Mouse (Mus musculus) retina, postnatal 7 days (tissue): Measurements from ENCODE around the gene Capns2.
"Not testable (repeated sequence)": the region's sequence is repeated elsewhere in the genome, so short reads cannot be mapped to it uniquely, and the experiment has no call there.

Experiments used
- DNase-seq: peaks from one replicate; pipeline ENCODE4 v3.0.0-alpha.2; 2012; ENCODE audit warnings: low read depth, low spot score

The Capns2 gene

GRCm38 (mm10) chr8:92901107-92901506, at the start of gene Capns2:
Gene Capns2 (plus strand): TSS chr8:92901407.
- DNase-seq, result no peak

DNA sequence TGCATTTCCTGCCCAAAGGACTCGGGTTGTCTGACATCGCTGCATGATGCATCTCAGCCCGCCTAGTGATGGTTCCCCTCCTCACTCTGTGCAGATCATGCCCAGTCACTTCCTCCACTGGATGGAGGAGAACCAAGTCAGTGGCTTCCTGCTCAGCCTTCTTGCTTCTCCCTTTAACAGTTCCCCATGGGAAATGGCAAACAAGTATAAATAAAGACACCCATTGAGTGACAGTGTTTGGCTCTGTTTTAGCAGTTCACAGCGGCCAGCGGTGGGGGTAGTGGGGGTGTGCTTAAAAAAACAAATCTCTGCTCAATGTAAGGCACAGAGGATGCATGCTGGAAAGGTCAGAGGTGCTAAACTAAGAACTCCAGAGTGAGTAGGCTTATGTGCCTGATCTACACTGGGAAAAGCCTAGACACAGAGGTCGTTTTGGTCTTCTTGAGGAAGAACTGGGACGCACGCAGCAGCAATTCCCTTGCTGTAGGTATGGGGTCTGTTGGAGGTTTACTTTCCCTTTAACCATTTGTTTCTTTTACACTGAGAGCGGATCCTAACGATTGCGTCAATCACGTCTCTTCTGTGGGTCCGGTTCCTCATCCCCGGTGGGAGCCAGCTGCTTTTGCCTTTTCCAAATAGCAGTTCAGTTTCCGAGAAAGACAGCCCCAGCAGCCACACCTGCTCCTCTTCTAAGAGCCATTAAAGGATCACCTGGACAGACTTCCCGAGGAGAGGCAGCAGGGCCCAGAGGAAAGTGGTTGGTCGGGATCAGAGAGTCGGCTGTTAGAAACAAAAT, 47.8 kb upstream of the Capns2 start:
- no peak for DNase-seq

DNA sequence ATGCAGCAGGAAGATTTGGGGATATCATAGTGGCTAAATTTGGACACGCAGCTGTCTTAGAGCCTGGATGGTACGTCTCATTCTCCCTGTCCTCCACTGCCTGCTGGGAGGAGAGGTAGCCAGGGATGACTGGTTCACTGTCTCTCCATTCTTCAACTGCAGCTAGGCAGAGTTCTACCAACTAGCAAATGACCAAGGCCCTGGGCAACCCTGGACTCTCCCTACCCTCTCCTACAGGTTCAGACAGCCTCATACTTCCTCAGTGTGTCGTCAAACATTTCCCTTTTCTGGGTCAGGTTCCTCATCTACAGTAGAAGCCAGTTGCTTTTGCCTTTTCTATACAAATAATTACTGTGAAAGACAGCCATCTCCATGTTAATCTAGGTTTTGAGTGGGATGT, 46.5 kb upstream of the Capns2 start:
- DNase-seq, result no peak

GRCm38 (mm10) chr8:92855171-92855894, 45.9 kb upstream of the Capns2 start, which contains the start of gene Lpcat2:
Gene Lpcat2 (plus strand): TSS chr8:92855339.
- no peak for DNase-seq

DNA sequence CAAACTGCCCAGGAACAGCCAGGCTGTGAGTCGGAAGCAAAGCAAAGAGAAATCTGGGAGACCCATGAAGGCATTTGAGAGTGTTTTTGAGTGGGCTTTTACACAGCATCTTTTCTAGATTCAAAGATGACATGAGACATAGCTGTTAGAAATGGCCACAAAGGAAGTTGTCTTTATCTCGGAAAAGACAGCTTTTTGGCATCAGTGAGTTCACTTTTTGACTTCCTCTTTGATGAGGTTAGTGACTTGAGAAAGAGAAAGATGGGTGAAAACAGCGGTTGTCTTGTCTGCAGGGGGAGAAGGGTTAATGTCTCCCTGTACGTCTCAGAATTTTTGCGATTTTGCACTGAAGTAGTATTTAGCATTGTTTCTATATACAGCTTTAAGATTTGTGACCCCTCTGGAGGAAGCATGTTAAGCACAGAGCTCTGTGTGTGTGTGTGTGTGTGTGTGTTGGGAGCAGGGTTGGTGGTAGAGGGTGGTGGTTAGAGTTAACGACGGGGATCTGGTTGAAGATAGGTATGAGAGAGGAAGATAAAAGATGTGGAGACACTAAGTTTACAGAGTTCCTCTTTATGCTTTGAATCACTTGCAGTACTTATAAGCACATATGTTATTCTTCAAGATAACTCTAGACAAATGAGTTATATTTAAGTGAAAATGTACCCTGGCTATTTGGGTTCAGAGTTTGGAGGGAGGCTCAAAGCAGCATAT, 44.8 kb upstream of the Capns2 start:
- no peak for DNase-seq

DNA sequence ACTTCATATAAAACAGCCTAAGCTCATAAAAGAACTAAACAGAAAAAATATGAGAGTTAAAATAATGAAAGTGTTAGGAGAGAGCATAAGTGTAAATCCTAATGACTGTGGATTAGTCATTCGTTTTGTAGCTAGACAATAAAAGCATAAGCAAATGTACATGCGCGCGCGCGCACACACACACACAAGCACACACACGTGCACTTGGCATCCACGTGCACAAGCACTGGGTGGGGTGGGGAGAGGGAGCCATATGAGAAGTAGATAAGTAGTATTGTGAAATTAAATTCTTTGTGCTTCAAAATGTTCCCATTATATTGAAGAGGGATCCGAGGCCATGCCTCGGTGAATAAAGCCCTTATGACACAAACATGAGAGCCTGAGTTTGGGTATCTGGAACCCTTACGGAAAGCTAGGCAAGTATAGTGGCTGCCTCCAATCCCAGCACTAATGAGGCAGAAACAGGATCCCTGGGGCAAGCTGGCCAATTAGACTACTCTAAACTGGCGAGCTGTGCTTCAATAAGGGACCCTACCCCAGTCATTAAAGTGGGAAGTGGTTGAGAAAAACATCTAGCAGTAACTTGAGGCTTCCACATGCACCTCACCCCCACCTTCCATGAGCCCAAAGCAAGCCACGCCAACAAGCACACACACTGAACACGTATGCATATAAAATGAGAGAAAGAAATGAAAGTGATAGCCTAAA, 42.6 kb upstream of the Capns2 start:
- no peak for DNase-seq

- DNase-seq, result no peak
These were observed 39.2 kb upstream of the Capns2 start for GRCm38 (mm10) chr8:92861977-92862376.

DNA sequence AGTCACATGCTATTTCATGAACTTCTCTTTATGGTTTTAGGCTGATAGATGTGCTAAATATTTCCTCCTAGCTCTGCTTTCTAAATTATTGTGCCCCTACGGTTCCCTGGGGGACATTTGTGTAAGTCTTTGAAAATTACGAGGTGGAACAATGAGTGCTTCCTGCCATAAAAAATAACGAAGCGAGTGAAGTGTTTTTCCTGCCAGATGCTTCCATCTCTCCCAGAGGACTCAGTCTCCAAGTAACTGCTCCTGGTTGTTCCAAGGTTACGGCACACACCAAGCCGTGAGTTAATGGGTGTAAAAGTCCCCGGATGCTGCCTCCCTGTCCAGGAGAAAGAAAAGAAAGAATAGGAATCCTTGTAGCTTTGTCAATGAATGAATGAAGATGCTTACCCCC, 30.9 kb upstream of the Capns2 start:
- DNase-seq, result no peak

GRCm38 (mm10) chr8:92872063-92872759, 29.0 kb upstream of the Capns2 start:
- DNase-seq, result no peak

- no peak for DNase-seq
These were observed 25.4 kb upstream of the Capns2 start for GRCm38 (mm10) chr8:92875795-92876194.

- no peak for DNase-seq
These were observed 20.0 kb upstream of the Capns2 start for GRCm38 (mm10) chr8:92881247-92881646.

DNA sequence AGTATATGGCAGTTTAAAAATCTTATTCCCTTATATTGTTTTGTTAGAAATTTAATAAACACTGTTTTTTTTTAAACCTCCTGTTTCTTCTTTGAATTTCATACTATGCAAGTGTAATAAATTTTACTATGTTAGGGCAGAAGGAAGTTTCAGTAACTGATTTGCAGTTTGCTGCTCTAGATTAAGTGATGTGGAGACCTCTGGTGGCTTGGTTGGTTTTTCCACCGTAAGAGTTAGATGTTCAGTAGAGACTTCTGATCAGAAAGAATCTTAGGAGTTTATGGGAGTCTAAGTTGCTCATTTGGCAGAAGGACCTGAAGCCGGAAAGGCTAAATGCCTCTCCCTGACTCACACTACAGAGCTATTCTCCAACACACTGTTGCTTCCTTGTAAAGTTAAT, 17.4 kb upstream of the Capns2 start:
- no peak for DNase-seq

- DNase-seq, result not testable (repeated sequence)
These were observed 9.0 kb upstream of the Capns2 start for GRCm38 (mm10) chr8:92892216-92892615.

- no peak for DNase-seq
These were observed 7.3 kb upstream of the Capns2 start for GRCm38 (mm10) chr8:92893870-92894269.

- DNase-seq, result no peak
These were observed 6.2 kb upstream of the Capns2 start for GRCm38 (mm10) chr8:92895053-92895452.

DNA sequence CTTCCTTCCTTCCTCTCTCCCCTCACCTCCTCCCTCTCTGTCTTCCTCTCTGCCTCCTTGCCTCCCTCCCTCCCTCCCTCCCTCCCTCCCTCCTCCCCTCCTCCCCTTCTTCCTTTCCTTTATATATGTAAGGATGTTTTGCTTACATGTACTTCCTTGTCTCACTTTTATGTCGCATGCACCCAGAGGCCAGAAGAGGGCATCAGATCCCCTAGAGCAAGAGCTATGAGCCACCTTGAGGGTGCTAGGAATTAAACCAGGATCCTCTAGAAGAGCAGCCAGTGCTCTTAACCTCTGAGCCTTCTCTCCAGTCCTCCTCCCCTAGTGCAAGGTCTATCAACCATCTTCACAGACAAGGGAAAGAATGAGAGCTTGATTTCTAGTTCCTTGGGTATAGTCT, 5.2 kb upstream of the Capns2 start:
- no peak for DNase-seq

DNA sequence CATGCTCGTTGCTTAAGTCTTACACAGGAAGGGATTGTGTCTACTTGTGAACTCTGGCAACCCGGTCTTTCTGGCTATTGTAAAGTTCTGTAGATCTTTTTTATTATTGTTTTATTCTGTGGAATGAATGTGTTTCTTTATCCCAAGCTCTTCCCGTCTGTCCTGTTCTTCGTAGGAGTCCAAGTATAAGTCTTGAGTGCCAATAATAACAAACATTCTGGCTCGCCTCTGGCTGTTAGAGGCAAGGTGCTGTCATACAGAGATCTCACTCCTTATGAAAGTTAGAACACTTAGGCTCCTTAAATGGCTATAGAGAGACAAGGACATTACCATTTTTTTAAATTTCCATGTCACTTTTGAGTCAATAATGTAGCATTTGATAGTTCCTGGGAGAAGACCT, 4.6 kb upstream of the Capns2 start:
- DNase-seq, result no peak

GRCm38 (mm10) chr8:92897794-92898193, 3.4 kb upstream of the Capns2 start:
- no peak for DNase-seq

- no peak for DNase-seq
These were observed 1.6 kb upstream of the Capns2 start for GRCm38 (mm10) chr8:92899590-92899989.

DNA sequence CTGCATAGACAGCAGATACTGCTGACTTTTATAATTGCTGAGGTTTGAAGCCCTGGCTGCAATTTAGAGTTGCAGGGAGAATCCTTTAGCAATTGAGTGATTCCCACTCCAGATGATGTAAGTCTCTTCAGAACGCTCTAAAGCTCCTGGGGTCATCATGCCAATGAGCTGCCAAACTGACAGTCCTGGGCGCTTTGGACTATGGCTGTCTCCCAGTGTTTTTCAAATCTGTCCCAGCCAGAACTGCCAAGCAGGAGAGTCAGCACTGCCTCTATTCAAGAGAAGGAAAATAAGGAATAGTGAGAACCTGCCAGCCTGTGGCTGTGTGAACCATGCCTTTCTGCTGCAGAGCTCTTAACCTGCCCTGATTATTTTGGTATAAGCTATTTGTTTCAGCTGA, 1.8 kb downstream of the Capns2 start:
- DNase-seq, result no peak

DNA sequence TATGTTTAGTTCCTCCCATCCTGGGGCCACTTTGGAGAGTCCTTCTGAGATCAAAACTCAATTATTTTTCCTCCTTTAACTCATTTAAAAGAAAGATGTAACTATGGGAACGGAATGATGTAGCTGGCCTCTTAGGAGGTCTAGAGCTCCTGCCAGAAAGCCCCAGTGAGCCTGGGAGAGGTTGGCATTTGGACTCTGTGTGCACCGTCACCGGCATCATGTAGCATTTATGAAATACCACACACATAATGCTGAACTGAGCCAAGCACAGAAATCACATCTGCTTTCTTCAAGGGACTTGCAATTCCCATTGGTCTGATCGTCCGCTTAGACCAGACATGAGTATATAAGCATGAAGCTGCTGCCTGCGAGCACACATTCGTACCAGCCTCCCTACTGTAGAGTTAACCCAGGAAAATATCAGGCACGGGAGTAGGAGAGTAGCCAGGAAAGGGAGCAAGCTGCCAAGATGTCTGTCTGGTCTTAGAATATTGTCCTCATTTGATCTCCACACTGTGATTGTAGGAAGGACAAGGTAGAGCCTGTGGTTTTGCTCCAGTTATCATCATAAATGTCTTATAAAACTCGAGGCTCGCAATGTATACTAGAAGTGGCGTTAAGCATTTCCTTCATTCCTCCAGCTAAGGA, 2.4 kb downstream of the Capns2 start:
- DNase-seq, result no peak
